Mouse (Mus musculus): Measurements from ENCODE around the gene Grm7.

Gene Grm7

DNA sequence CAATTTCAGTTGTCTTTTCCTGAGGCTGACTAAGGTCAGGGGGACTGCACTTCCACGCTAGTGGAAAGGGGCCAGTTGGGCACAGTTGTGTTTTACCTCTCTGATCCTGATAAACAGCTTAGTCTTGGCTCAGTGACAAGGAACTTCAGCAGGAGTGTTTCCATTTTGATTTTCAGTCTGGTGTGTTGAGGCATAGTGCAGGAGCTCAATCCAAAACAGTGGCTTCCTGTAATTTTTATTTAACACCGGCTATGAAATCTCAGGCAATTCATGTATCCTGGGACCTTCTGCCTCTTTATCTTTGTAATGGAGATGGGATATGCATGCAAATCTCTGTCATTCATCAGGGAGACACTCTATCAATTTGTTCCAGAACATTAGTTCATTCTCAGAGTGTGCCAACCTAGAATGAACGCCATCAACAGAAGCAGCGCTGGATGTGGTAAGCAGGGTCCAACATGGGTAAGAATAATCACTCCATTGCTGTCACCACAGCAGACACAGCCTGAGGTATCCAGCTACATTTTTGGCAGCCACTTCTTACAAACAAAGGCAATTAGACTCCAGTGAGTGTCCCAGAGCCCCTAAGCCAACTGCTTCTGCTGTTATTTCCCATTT lies 926.2 kb downstream of the Grm7 start:
- DNase-seq = no peak

DNA sequence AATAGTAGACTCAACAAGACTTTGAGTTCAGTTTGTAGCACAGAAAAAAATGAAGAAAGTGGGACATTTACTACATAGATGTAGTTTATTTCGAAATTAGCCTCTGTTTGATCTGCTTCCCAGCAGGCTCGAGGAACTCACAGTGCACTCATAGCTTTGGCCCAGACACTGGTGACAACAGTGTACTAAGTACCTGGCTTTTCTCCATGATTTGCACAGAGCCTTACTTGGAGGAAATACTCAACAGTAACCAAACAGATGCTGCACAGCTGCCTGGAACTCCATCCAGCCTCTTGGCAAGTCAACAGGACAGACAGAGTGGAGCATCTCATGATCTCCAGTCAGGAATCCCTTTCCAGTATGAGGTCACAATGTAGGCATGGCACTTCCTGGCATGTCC lies 939.5 kb downstream of the Grm7 start:
- no peak for DNase-seq

DNA sequence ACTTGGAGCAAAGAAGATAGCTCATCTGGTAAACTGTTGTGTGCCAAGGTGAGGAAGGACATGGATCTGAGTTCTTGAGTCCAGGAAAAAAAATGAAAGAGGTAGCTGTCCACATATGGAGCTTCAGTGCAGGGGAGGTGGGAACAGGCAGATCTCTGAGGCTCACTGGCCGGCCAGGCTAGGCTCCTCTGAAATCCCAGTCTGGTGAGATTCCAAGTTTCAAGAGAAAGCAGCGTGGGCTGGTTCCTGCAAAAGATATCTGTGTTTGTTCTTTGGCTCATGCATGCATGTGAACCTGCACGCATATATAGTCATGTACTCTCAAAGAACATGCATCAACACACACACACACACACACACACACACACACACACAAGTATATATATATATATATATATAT lies 942.2 kb downstream of the Grm7 start:
- DNase-seq = no peak

DNA sequence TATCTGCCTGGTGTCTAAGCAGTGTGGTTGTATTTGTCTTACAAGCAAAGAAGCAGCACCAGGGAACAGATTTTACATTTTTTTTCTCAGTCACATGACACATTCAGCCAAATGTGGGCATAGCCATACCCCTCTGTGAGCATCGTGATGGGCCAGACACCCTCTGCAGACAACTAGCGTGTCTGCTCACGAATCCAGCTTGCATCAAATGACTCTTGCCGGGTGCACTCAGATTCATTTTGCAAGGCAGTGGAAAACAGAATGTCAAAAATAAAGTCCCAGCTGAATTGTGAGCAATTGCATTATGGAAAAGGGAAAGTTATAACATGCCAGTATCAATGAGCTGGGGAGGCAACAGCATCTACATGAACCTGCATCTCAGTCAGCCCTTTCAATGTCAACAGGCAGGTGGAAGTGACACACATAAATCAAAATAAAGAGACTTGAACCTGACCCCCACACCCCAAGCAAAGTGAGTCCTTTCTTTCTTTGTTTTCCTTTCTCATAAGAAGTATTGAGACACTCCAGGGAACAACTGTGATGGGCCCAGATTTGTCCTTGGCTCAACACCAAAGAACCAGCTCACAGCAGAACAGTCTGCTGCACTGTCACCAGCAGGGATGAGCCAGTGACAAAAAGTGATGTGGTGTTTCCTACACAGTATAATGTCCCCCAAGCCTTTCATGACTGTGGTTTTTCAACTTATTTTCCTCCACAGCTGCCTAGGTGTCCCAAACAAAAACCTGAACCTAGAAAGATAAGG lies 956.7 kb downstream of the Grm7 start:
- DNase-seq = no peak

DNA sequence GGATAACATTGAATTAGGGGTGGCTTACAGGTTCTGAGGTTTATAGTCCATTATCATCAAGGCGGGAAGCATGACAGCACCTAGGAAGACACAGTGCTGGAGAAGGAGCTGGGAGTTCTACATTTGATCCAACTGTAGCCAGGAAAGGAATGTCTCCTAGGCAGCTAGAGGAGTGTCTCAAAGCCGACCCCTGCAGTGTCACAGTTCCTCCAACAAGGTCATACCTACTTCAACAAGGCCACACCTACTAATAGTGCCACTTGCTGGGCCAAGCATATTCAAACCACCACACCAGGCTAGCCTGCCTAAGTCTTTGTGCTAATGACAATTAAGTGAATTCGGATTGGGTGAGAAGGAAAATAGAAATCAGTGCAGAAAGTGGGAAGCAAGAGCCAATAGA lies 965.0 kb downstream of the Grm7 start:
- DNase-seq = no peak

DNA sequence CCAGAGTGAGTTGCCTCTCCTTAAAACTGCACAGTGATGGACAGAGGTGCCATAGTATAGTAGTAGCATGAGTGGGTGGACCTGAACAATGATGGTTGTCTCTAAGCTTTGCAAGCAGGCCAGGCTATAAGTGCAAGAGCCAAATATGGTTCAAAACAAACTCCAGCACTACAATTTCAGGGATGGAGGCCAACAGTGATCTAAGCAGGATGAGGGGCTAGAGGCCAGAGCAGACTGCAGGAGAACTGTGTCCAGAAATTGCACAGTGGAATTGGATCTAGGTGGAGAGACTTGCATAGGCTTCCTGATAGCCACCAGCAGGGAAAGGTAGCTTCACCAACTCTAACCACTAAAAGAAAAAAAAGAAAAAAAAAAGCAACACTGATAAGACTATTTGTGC lies 968.5 kb downstream of the Grm7 start:
- no peak for DNase-seq

Data from embryo, embryonic 11 days (tissue).